Mouse (Mus musculus): ENCODE data around the gene Adamtsl1. TPM values are rescaled to one million over a fixed set of nuclear protein-coding genes. Genes with fewer than 3 reads are reported as not detected.
A peak's percentile ranks its signal among the peaks of the same experiment; 100 is the strongest.

Gene Adamtsl1
- polyA plus RNA-seq, 1 experiment: 5.2 TPM

GRCm38 (mm10) chr4:86326638-86327037 is 812.7 kb downstream of the Adamtsl1 start:
- Histone ChIP-seq H3K27ac (ENCODE audit: insufficient read depth, low read depth, low read length) (no peak overlapping the region), H3K4me3 (ENCODE audit: insufficient read depth, low read depth, low read length) (no peak overlapping the region), H3K36me3 (ENCODE audit: control insufficient read depth, insufficient read depth, low read length) (no peaks in the 10 kb centered on the region), H3K27me3 (replicated peaks; ENCODE audit: control insufficient read depth, insufficient read depth, low read length) (no peaks in the 10 kb centered on the region), H3K4me1 (ENCODE audit: control insufficient read depth, insufficient read depth, low read length) (peaks cover 4% of the 10 kb centered on the region)
- TF ChIP-seq POLR2A (IDR thresholded peaks at IDR 0.05; ENCODE audit: low read depth, low read length): no peak
- no peak for TF ChIP-seq CTCF (conservative IDR thresholded peaks at IDR 0.05; ENCODE audit: insufficient read depth, insufficient read length, low read depth, low read length)
- 69% methylated on average over 8 of the region's 8 CpGs for WGBS
- no peak for DNase-seq

- Histone ChIP-seq H3K27ac (ENCODE audit: insufficient read depth, low read depth, low read length) (no peak overlapping the region), H3K27me3 (replicated peaks; ENCODE audit: control insufficient read depth, insufficient read depth, low read length) (no peaks in the 10 kb centered on the region), H3K4me1 (ENCODE audit: control insufficient read depth, insufficient read depth, low read length) (peaks cover 4% of the 10 kb centered on the region), H3K4me3 (ENCODE audit: insufficient read depth, low read depth, low read length) (no peak overlapping the region), H3K36me3 (ENCODE audit: control insufficient read depth, insufficient read depth, low read length) (no peaks in the 10 kb centered on the region)
- no peak for TF ChIP-seq CTCF (conservative IDR thresholded peaks at IDR 0.05; ENCODE audit: insufficient read depth, insufficient read length, low read depth, low read length)
- TF ChIP-seq POLR2A (IDR thresholded peaks at IDR 0.05; ENCODE audit: low read depth, low read length): no peak
- WGBS: 63% methylated on average over 1 of the region's 1 CpGs
- DNase-seq: peak; percentile 56
These were observed 815.5 kb downstream of the Adamtsl1 start for GRCm38 (mm10) chr4:86329481-86329880.

GRCm38 (mm10) chr4:86335861-86336415 is 822.0 kb downstream of the Adamtsl1 start:
- DNase-seq: peak; percentile 42
- H3K4me1 ChIP-seq (ENCODE audit: control insufficient read depth, insufficient read depth, low read length): peaks cover 3% of the 10 kb centered on the region
- peak overlapping the region; percentile 66 for H3K27ac ChIP-seq (ENCODE audit: insufficient read depth, low read depth, low read length)
- 39% methylated on average over 10 of the region's 10 CpGs for WGBS
- TF ChIP-seq CTCF (conservative IDR thresholded peaks at IDR 0.05; ENCODE audit: insufficient read depth, insufficient read length, low read depth, low read length) (no peak), POLR2A (IDR thresholded peaks at IDR 0.05; ENCODE audit: low read depth, low read length) (no peak)
- no peaks in the 10 kb centered on the region for H3K36me3 ChIP-seq (ENCODE audit: control insufficient read depth, insufficient read depth, low read length)
- H3K27me3 ChIP-seq (replicated peaks; ENCODE audit: control insufficient read depth, insufficient read depth, low read length): no peaks in the 10 kb centered on the region
- no peak overlapping the region for H3K4me3 ChIP-seq (ENCODE audit: insufficient read depth, low read depth, low read length)

- no peak for TF ChIP-seq POLR2A (IDR thresholded peaks at IDR 0.05; ENCODE audit: low read depth, low read length)
- no peak for TF ChIP-seq CTCF (conservative IDR thresholded peaks at IDR 0.05; ENCODE audit: insufficient read depth, insufficient read length, low read depth, low read length)
- no peaks in the 10 kb centered on the region for H3K27me3 ChIP-seq (replicated peaks; ENCODE audit: control insufficient read depth, insufficient read depth, low read length)
- H3K27ac ChIP-seq (ENCODE audit: insufficient read depth, low read depth, low read length): peak overlapping the region; percentile 59; the same call in 1 of the 2 replicates
- no peaks in the 10 kb centered on the region for H3K36me3 ChIP-seq (ENCODE audit: control insufficient read depth, insufficient read depth, low read length)
- DNase-seq: peak; percentile 65
- 38% methylated on average over 6 of the region's 6 CpGs for WGBS
- H3K4me3 ChIP-seq (ENCODE audit: insufficient read depth, low read depth, low read length): no peak overlapping the region
- H3K4me1 ChIP-seq (ENCODE audit: control insufficient read depth, insufficient read depth, low read length): peaks cover 3% of the 10 kb centered on the region
These were observed 823.3 kb downstream of the Adamtsl1 start for GRCm38 (mm10) chr4:86337216-86337765.

GRCm38 (mm10) chr4:86349341-86349740 is 835.4 kb downstream of the Adamtsl1 start:
- no peaks in the 10 kb centered on the region for H3K36me3 ChIP-seq (ENCODE audit: control insufficient read depth, insufficient read depth, low read length)
- no peak for TF ChIP-seq CTCF (conservative IDR thresholded peaks at IDR 0.05; ENCODE audit: insufficient read depth, insufficient read length, low read depth, low read length)
- no peak for TF ChIP-seq POLR2A (IDR thresholded peaks at IDR 0.05; ENCODE audit: low read depth, low read length)
- WGBS: 90% methylated on average over 4 of the region's 4 CpGs
- no peaks in the 10 kb centered on the region for H3K4me1 ChIP-seq (ENCODE audit: control insufficient read depth, insufficient read depth, low read length)
- H3K27ac ChIP-seq (ENCODE audit: insufficient read depth, low read depth, low read length): no peak overlapping the region
- no peaks in the 10 kb centered on the region for H3K27me3 ChIP-seq (replicated peaks; ENCODE audit: control insufficient read depth, insufficient read depth, low read length)
- no peak for DNase-seq
- no peak overlapping the region for H3K4me3 ChIP-seq (ENCODE audit: insufficient read depth, low read depth, low read length)

GRCm38 (mm10) chr4:86352121-86352520 is 838.1 kb downstream of the Adamtsl1 start:
- peak overlapping the region; percentile 56; the same call in 1 of the 2 replicates for H3K27ac ChIP-seq (ENCODE audit: insufficient read depth, low read depth, low read length)

GRCm38 (mm10) chr4:86353550-86353949 is 839.6 kb downstream of the Adamtsl1 start:
- H3K4me3 ChIP-seq (ENCODE audit: insufficient read depth, low read depth, low read length): no peak overlapping the region
- H3K36me3 ChIP-seq (ENCODE audit: control insufficient read depth, insufficient read depth, low read length): no peaks in the 10 kb centered on the region
- 67% methylated on average over 4 of the region's 4 CpGs for WGBS
- H3K4me1 ChIP-seq (ENCODE audit: control insufficient read depth, insufficient read depth, low read length): no peaks in the 10 kb centered on the region
- TF ChIP-seq CTCF (conservative IDR thresholded peaks at IDR 0.05; ENCODE audit: insufficient read depth, insufficient read length, low read depth, low read length) (no peak), POLR2A (IDR thresholded peaks at IDR 0.05; ENCODE audit: low read depth, low read length) (no peak)
- no peaks in the 10 kb centered on the region for H3K27me3 ChIP-seq (replicated peaks; ENCODE audit: control insufficient read depth, insufficient read depth, low read length)
- no peak overlapping the region for H3K27ac ChIP-seq (ENCODE audit: insufficient read depth, low read depth, low read length)
- DNase-seq: no peak

More at GRCm38 (mm10) chr4:86352121-86352520, 838.1 kb downstream of the Adamtsl1 start:
- 42% methylated on average over 4 of the region's 4 CpGs for WGBS
- H3K27me3 ChIP-seq (replicated peaks; ENCODE audit: control insufficient read depth, insufficient read depth, low read length): no peaks in the 10 kb centered on the region
- no peaks in the 10 kb centered on the region for H3K4me1 ChIP-seq (ENCODE audit: control insufficient read depth, insufficient read depth, low read length)
- no peak for TF ChIP-seq POLR2A (IDR thresholded peaks at IDR 0.05; ENCODE audit: low read depth, low read length)
- TF ChIP-seq CTCF (conservative IDR thresholded peaks at IDR 0.05; ENCODE audit: insufficient read depth, insufficient read length, low read depth, low read length): no peak
- H3K4me3 ChIP-seq (ENCODE audit: insufficient read depth, low read depth, low read length): no peak overlapping the region
- no peaks in the 10 kb centered on the region for H3K36me3 ChIP-seq (ENCODE audit: control insufficient read depth, insufficient read depth, low read length)
- peak; percentile 19 for DNase-seq

Measured in kidney, adult 2 months (tissue).